Mouse (Mus musculus) small intestine, adult 2 months (tissue): ENCODE measurements around the gene Boc.

ENCODE experiments used
- CTCF ChIP-seq: fragments of 200-500 bp; IDR thresholded peaks from 2 replicates; pipeline ENCODE4 v1.5.1; 2012; ENCODE audit warnings: low read depth, mild to moderate bottlenecking, control low read depth, inconsistent platforms, low read length, moderate library complexity, mixed read lengths; ENCODE audit not compliant: insufficient replicate concordance, insufficient read length; ENCODE audit errors: extremely low read depth
- POLR2A ChIP-seq: fragments of 200-500 bp; IDR thresholded peaks from 2 replicates; pipeline ENCODE4 v1.6.1; 2012; ENCODE audit warnings: low read depth, mild to moderate bottlenecking, control low read depth, inconsistent platforms, low read length, moderate library complexity

DNA sequence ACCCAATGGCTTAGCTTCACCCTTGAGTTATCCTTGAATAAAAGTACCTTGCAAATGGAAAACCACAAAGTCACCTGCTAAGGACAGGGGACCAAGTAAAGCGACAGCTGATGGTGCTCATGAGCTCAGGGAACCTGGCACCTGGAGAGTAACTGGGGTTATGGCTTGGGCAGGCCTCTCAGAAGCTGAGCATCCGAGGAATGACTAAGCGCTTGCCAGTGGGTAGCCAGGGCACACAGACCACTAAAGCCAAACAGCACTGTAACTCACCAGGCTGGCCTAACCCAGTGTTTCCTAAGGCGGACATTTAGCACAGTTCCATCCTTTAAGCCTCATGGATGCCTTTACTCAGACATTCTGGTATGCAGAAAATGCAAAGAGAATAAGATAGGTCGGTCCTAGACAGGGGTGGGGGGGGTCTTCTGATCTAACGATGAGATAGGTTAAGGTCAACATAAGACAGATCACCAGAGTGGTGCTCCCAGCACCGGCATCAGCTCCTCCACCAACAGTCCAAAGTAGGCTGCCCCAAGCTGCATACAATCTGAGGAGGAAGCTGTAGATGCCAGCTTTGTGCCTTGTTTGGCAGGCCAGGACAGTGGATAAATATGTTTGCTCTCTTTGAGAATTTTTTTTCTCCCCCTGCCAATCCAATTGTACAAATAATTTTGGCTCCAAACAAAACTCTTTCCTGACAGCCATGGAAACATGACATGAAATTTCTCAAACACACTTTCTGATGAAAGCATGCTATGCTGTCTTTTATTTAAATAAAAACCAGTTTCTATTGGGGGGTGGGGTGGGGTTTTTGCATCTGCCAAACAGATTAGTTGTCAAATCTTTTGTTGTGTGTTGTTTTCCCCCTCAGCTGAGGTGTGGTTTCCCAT lies 49.0 kb downstream of the Boc start:
- no peak for TF ChIP-seq CTCF
- no peak for TF ChIP-seq POLR2A
